Mouse (Mus musculus) liver, embryonic 14.5 days (tissue): ENCODE measurements at regions not wholly inside any gene's neighbourhood (a gene's known extent, or its start where the extent isn't known, plus 50 kb on each side); places are given as distances from the start of the nearest gene placed in this dataset.

Experiments
- CTCF ChIP-seq: IDR thresholded peaks from 2 replicates; pipeline ENCODE4 v1.5.1; 2016; ENCODE audit warnings: antibody characterized with exemption, low read depth, control low read depth
- EP300 ChIP-seq: IDR thresholded peaks from 2 replicates; pipeline ENCODE4 v1.6.1; 2016; ENCODE audit warnings: antibody characterized with exemption, low read depth

- TF ChIP-seq EP300: no peak
- TF ChIP-seq CTCF: no peak
Measured at GRCm38 (mm10) chr10:92356738-92357137, 365.5 kb downstream of the Nedd1 start.
